Mouse (Mus musculus) lung, postnatal 0 days (tissue): ENCODE data around the gene Cabp2.

Experiments
- CTCF ChIP-seq: IDR thresholded peaks from 2 replicates; pipeline ENCODE4 v1.5.1; 2016; ENCODE audit warnings: antibody characterized with exemption, mild to moderate bottlenecking
- EP300 ChIP-seq: IDR thresholded peaks from 2 replicates; pipeline ENCODE4 v1.6.1; 2016; ENCODE audit warnings: antibody characterized with exemption, mild to moderate bottlenecking, control low read depth

- no peak for TF ChIP-seq CTCF
- TF ChIP-seq EP300: no peak
These were observed 48.1 kb downstream of the Cabp2 start for GRCm38 (mm10) chr19:4129462-4129861.
